Mouse (Mus musculus): ENCODE measurements around the gene Msi2.

- TF ChIP-seq CTCF (IDR thresholded peaks at IDR 0.05; ENCODE audit: insufficient read depth, low read depth, low read length) = no peak
- TF ChIP-seq POLR2A (IDR thresholded peaks at IDR 0.05; ENCODE audit: insufficient read depth, low read depth, low read length) = no peak
These were observed 27.6 kb downstream of the Msi2 start for GRCm38 (mm10) chr11:88690556-88691287.

Data from olfactory bulb, adult 2 months (tissue).